Mouse (Mus musculus): ENCODE data around the gene Tnks1bp1.

DNA sequence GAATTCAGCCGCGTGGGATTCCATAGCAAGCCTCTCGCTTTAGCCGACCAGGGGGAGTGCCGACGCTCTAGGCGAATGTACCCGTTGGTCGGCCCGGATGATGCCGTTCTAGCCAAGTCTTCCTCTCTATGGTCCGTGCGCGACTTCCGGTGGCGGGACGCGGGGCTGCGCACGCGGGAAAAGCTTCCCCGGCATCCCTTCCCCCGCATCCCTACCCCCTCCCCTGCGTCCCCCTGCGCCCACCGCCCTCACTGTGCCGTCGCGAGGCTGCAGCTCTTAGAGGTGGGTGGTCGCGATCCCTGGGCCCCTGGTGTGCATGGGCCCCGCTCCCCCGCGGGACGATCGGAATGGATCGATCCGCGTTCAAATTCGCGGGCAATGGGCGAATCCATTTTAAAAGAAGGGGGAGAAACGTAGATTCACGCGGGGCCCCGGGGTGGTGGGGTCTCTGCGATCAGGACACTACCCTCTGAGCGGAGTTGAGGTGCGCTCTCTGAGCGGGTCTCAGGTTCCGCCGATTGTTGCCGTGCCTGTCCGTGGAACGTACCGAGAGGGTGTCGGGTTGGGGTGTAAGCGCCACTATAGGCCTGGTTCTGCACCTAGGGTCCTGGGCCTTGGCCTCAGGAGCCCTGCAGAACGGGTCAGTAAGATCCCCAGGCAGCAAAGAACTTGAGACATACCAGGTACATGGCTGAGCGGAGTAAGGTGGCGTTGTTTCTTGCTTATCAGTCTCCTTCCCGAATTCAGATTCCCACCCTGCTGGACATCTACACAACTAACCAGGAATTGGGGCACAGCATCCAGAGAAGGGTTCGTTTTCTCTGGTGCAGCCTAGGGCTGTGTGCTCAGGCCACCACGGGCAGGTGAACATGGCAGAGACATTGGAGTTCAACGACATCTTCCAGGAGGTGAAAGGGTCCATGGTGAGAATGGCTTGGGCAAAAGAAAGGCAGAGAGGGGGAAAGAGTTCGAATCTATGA is 10.5 kb upstream of the Tnks1bp1 start, which contains the start of the genes Ssrp1 and P2rx3:
- TF ChIP-seq EP300 (IDR thresholded peaks at IDR 0.05; ENCODE audit: low read depth) = peak; percentile 72
- no peak for TF ChIP-seq CTCF (IDR thresholded peaks at IDR 0.05; ENCODE audit: low read depth)
